Mouse (Mus musculus) liver, postnatal 0 days (tissue): Measurements from ENCODE around the gene Nek6. TPM values are rescaled to one million over a fixed set of nuclear protein-coding genes. Genes with fewer than 3 reads are reported as not detected.

ENCODE experiments used
- ATAC-seq: fragments of 200-750 bp; cut with Nextera tagmentation; 2 replicates; pipeline ENCODE4 v1.8.0; 2017; ENCODE audit warnings: mild to moderate bottlenecking, moderate library complexity
- DNase-seq: peaks from one replicate; pipeline ENCODE4 v3.0.0-alpha.2; 2016
- H3K27ac ChIP-seq: fragments of 300-500 bp; sonication (generic); 2 replicates; pipeline ENCODE4 v1.5.1; 2014; ENCODE audit warnings: antibody characterized with exemption, moderate library complexity, mild to moderate bottlenecking, low read depth
- H3K27me3 ChIP-seq: fragments of 300-500 bp; sonication (generic); 2 replicates; pipeline ENCODE4 v1.6.1; 2014; ENCODE audit warnings: low read length, control low read depth, mixed read lengths; ENCODE audit not compliant: insufficient read depth
- H3K36me3 ChIP-seq: fragments of 300-500 bp; sonication (generic); replicated peaks from 2 replicates; pipeline ENCODE4 v1.6.1; 2014; ENCODE audit warnings: mild to moderate bottlenecking, control low read depth, low read length, moderate library complexity, mixed read lengths; ENCODE audit not compliant: insufficient read depth
- H3K4me1 ChIP-seq: fragments of 300-500 bp; sonication (generic); 2 replicates; pipeline ENCODE4 v1.6.1; 2014; ENCODE audit warnings: antibody characterized with exemption, mild to moderate bottlenecking, control low read depth; ENCODE audit not compliant: insufficient read depth
- H3K4me2 ChIP-seq: fragments of 300-500 bp; sonication (generic); 2 replicates; pipeline ENCODE4 v1.6.1; 2014; ENCODE audit warnings: low read depth, mild to moderate bottlenecking, low read length, moderate library complexity, mixed read lengths
- H3K4me3 ChIP-seq: fragments of 300-500 bp; sonication (generic); 2 replicates; pipeline ENCODE4 v1.5.1; 2014; ENCODE audit warnings: low read depth, low read length
- H3K9ac ChIP-seq: fragments of 300-500 bp; sonication (generic); replicated peaks from 2 replicates; pipeline ENCODE4 v1.6.1; 2014; ENCODE audit warnings: mild to moderate bottlenecking, moderate library complexity
- H3K9me3 ChIP-seq: fragments of 300-500 bp; sonication (generic); 2 replicates; pipeline ENCODE4 v1.6.1; 2016; ENCODE audit warnings: mild to moderate bottlenecking, control low read depth, low read length, mixed read lengths
- CTCF ChIP-seq: sonication (generic); IDR thresholded peaks from 2 replicates; pipeline ENCODE4 v1.5.1; 2016; ENCODE audit warnings: antibody characterized with exemption, low read depth
- EP300 ChIP-seq: IDR thresholded peaks from 2 replicates; pipeline ENCODE4 v1.6.1; 2016; ENCODE audit warnings: antibody characterized with exemption, low read depth, mild to moderate bottlenecking
- WGBS: fragments of 180-500 bp; shearing (Covaris S2); extraction: QIAGEN DNeasy Blood & Tissue Kit; methylation state at CpG from one replicate; pipeline ENCODE4 v1.1.7; 2014; ENCODE audit not compliant: insufficient replicate concordance; 5-methylcytosine and 5-hydroxymethylcytosine counted together
- polyA plus RNA-seq: library from polyadenylated mRNA; unstranded; fragments of >200 nt; fragmentation: Nextera tagmentation; extraction: Ambion mirVana; gene quantifications from 2 replicates; pipeline ENCODE4 v1.2.1, GENCODE M21; 2015

Gene Nek6
- polyA plus RNA-seq, 1 experiment from 2014 or later = 39.7 TPM

DNA sequence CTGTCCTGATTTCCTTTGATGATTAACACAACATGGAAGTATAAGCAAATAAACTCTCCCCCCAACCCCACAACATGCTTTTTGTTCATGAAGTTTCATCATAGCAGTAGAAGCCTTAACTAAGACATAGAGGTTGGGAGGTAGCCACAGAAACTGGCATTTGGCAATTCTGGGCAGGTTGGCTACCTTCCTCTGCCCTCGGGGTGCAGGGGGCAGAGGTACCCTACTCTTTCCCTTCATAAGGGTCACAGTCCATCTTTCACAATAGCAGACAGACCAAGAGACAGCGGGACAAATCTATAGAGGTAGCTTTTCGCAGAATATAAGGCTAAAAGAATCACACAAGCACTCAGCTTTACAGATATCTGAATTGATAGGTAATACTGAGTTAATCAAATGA lies 8.7 kb upstream of the Nek6 start:
- ATAC-seq (peak; percentile 87), DNase-seq (no peak)
- WGBS = 53% methylated on average over 3 of the region's 3 CpGs

DNA sequence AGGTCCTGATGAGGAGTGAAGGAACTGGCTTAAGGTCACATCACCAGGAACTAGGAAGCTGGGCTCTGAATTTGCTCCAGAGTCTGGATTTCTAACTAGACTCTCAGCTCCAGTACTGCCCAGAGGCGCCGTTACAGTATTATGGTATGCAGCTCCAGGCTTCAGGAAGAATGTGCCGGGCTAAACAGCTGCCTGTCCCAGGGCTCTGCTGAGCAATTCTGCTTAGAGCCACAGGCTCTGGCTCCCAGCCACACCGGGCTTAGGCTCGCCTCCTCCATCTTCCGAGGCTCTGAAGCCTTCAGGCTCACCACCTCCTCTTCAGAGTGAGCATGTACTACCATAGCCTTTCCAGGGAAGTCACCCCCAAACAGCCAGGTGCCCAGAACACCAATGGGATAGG lies 7.1 kb upstream of the Nek6 start:
- no peaks in the 10 kb centered on the region for H3K27me3 ChIP-seq
- TF ChIP-seq EP300 (no peak), CTCF (no peak)
- DNase-seq = no peak
- H3K36me3 ChIP-seq = no peaks in the 10 kb centered on the region
- H3K4me1 ChIP-seq = peaks cover 13% of the 10 kb centered on the region
- no peak overlapping the region for H3K4me3 ChIP-seq
- 77% methylated on average over 6 of the region's 6 CpGs for WGBS
- H3K27ac ChIP-seq = no peak overlapping the region
- no peak for ATAC-seq
- no peaks in the 10 kb centered on the region for H3K9me3 ChIP-seq
- no peak overlapping the region for H3K4me2 ChIP-seq
- no peak overlapping the region for H3K9ac ChIP-seq

More for the DNA sequence above, 8.7 kb upstream of the Nek6 start:
- no peaks in the 10 kb centered on the region for H3K9me3 ChIP-seq
- H3K4me1 ChIP-seq = peaks cover 13% of the 10 kb centered on the region
- H3K4me2 ChIP-seq = no peak overlapping the region
- no peak overlapping the region for H3K9ac ChIP-seq
- no peak; the same call in 1 of the 2 replicates for TF ChIP-seq EP300
- no peak overlapping the region for H3K27ac ChIP-seq
- H3K4me3 ChIP-seq = no peak overlapping the region
- no peaks in the 10 kb centered on the region for H3K27me3 ChIP-seq
- no peaks in the 10 kb centered on the region for H3K36me3 ChIP-seq

DNA sequence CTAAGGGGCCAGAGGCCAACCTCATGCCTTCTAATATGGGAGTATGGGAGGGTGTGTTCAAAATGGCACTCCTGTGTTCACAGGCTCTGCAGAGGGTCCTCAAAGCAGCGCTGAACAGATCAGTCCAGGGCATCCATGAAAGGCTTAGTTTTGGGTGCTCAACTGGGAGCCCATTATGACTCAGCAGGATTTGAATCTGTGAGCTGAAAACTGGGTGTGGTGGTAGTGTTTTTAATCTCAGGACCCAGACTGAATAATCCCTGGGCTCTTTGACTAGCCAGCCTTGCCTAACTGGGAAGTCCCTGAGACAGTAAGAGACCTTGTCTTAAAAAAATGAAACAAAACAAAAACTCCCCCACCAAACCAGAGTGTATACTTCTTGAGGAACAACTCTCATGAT lies 4.3 kb upstream of the Nek6 start:
- ATAC-seq (no peak), DNase-seq (no peak)
- H3K9me3 ChIP-seq = no peaks in the 10 kb centered on the region
- peaks cover 16% of the 10 kb centered on the region for H3K4me1 ChIP-seq
- TF ChIP-seq EP300 (no peak), CTCF (no peak)
- H3K27me3 ChIP-seq = no peaks in the 10 kb centered on the region
- H3K4me3 ChIP-seq = no peak overlapping the region
- WGBS = 92% methylated on average over 1 of the region's 1 CpGs
- no peak overlapping the region for H3K9ac ChIP-seq
- H3K36me3 ChIP-seq = no peaks in the 10 kb centered on the region
- H3K4me2 ChIP-seq = no peak overlapping the region
- H3K27ac ChIP-seq = no peak overlapping the region

DNA sequence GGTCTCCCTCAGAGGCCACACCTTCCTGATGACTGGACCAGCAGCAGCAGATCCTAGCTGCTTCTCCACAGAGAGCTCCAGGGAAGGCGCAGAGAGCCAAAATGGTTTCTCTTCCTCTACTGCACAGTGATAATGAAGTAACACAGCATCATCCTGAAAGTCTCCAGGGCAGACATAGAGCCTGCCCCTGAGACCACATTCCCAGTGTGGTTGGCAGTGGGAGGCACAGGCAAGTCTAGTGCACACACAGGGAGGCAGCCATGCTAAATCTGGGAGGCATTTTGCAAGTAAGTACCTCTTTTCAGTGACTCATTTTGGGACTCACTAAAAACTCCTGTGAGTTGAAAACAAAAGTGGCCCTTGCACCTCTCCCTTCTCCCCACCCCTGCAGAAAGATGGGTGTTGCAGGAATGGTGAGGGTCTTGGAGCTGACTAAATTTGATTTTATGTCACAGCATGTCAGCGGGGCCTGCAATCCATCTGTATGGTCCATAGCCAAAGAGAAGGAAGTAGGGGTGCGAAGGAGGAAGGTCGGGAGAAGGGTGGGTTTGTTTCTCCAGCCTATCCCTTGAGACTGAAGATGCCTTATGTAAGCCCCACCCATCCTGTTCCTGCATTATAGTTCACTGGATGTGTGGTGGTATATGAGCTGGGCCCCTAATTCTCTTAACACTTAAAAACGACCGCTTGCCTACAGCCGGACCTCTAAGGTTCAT lies 2.3 kb upstream of the Nek6 start:
- Histone ChIP-seq H3K4me1 (peaks cover 14% of the 10 kb centered on the region), H3K4me3 (no peak overlapping the region), H3K27ac (no peak overlapping the region), H3K27me3 (no peaks in the 10 kb centered on the region), H3K9ac (no peak overlapping the region), H3K36me3 (no peaks in the 10 kb centered on the region), H3K4me2 (no peak overlapping the region), H3K9me3 (no peaks in the 10 kb centered on the region)
- TF ChIP-seq EP300 (no peak), CTCF (no peak)
- ATAC-seq = no peak
- no peak for DNase-seq
- WGBS = 68% methylated on average over 7 of the region's 7 CpGs

DNA sequence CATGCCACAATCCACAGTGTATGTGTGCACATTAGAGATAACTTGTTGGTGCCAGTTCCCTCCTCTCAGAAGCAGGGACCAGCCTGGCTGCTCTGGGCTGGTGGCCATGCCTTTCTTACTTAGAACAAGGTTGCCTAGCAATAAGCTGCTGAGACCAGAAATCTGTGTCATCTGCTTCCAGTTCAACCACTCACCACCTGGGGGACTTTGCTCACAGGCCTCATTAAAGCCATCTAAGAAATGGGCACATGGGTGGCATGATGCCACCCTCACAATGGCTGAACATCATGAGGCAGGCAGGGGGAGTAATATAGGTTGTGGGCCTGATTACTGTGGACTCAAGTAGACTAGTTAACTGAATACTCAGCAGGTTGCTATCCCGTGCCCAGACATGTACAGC lies 1.3 kb upstream of the Nek6 start:
- no peak overlapping the region for H3K4me3 ChIP-seq
- WGBS = 87% methylated on average over 1 of the region's 1 CpGs
- no peaks in the 10 kb centered on the region for H3K36me3 ChIP-seq
- no peak overlapping the region for H3K9ac ChIP-seq
- DNase-seq (no peak), ATAC-seq (no peak)
- H3K27me3 ChIP-seq = no peaks in the 10 kb centered on the region
- H3K4me1 ChIP-seq = peaks cover 21% of the 10 kb centered on the region
- H3K9me3 ChIP-seq = no peaks in the 10 kb centered on the region
- no peak overlapping the region for H3K27ac ChIP-seq
- H3K4me2 ChIP-seq = no peak overlapping the region
- TF ChIP-seq CTCF (peak; percentile 21; the same call in 1 of the 2 replicates), EP300 (no peak)

DNA sequence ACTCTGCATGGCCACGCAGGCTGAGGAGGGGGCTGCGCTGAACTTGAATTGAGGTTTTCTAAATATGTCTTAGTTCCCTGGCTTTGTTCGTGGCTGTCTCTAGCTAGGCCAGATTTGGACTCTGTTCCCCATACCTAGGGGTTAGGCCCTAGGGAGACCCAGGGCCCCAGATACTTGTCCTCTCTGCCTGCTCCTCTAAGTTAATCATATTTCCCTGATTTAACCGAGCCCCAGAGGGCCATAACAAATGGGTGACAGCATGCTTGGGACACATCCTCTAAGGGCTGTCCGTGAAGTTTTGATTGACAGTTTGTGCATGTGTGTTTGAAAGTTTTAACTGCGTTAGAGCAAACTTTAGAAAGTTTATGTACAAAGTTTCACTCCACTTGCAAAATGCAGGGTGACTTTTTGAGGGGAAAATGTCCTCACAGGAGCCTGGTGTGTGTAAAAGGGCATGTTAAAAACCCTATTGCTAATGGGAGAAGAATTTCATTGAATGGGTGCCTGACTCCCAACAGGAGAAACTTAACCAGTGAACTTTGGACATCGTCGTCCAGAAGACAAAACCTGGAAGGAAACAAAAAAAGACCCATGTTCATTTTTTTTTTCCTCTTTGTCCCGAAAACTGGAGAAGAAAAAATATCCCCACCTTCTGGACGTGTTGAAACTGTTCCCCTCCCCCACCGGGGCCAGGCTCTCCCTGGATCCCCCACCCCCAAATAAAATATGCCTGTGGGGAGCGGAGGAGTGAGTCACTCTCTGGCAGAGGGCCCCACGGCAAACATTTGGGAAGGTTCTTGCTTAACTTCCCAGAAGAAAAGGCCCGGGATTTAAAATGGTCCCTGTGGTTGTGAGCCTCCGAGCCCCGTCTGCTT lies 1.1 kb downstream of the Nek6 start:
- H3K4me1 ChIP-seq = peaks cover 39% of the 10 kb centered on the region
- peak; percentile 78 for DNase-seq
- no peaks in the 10 kb centered on the region for H3K27me3 ChIP-seq
- H3K9me3 ChIP-seq = no peaks in the 10 kb centered on the region
- 22% methylated on average over 16 of the region's 16 CpGs for WGBS
- no peaks in the 10 kb centered on the region for H3K36me3 ChIP-seq
- peak overlapping the region; percentile 89 for H3K27ac ChIP-seq
- TF ChIP-seq EP300 (no peak), CTCF (no peak)
- H3K4me3 ChIP-seq = peak overlapping the region; percentile 79
- peak overlapping the region; percentile 73 for H3K9ac ChIP-seq
- peak; percentile 57 for ATAC-seq
- H3K4me2 ChIP-seq = peak overlapping the region; percentile 88
